8 mouse cellular contexts compared by ENCODE assay signal in the genomic region with DNA sequence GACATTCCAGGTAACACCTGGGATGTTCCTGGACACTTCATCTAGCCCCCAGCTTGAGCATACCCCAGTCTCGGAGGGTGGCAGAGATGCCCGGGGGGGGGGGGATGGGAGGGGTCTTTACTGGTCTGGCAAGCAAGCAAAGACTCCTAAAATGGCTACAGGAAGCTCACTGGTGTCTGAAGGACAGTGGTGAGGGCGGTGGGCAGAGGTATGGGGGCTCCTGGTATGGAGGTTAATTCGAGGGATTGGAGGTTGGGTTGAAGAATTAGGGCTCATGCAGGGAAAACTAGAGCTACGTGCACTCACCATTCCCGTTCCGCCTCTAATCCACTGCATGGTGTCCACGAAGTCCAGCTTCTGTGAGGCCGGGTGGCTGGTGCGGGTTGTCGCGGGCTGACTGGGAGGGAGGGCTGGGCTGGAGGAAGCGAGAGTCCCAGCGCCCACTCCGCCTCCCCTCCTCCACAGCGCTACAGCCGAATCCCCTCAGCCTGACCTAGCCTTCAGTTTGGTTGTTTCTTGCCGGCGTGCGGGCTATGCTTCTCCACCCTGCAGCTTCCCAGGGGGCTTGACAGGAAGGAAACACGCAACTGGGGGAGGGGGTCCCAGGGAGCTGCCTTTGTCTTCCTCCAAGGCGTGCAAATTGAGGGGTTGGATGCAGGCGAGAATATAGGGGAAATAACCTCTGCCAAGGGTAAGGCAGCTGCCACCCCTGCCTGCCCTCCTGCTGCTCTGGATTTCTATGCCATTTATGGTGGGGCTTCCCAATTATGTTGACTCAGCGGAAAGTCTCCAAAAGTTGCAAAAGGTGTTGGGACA. TPM values are rescaled to one million over a fixed set of nuclear protein-coding genes. Genes with fewer than 3 reads are reported as not detected.
A peak's percentile ranks its signal among the peaks of the same experiment; 100 is the strongest.
DNase-seq lines count a peak whose midpoint lies in the region; ATAC-seq lines count a peak whose summit lies in the region.

A gene (minus strand): TSS at position 753 of the 816 bp plus-strand sequence.

- H3K27me3 ChIP-seq in kidney, embryonic 15.5 days: peaks cover 22% of the 10 kb centered on the region
- H3K27me3 ChIP-seq in forebrain, embryonic 14.5 days (replicated peaks; ENCODE audit: control insufficient read depth, insufficient read depth, low read length): no peaks in the 10 kb centered on the region
- peaks cover 25% of the 10 kb centered on the region for H3K27me3 ChIP-seq in hindbrain, embryonic 10.5 days (ENCODE audit: insufficient read depth, poor library complexity, severe bottlenecking)
- peaks cover 17% of the 10 kb centered on the region for H3K27me3 ChIP-seq in limb, embryonic 12.5 days
- no peaks in the 10 kb centered on the region for H3K27me3 ChIP-seq in neural tube, embryonic 11.5 days (ENCODE audit: control insufficient read depth, insufficient read depth, low read length)

- H3K9ac ChIP-seq in kidney, embryonic 15.5 days: peak within 1 kb of the TSS; percentile 38; the same call in 1 of the 2 replicates
- peak within 1 kb of the TSS; percentile 61 for H3K9ac ChIP-seq in forebrain, embryonic 14.5 days (ENCODE audit: low read length)
- peak within 1 kb of the TSS; percentile 45 for H3K9ac ChIP-seq in limb, embryonic 12.5 days (replicated peaks)
- peak within 1 kb of the TSS; percentile 42 for H3K9ac ChIP-seq in neural tube, embryonic 11.5 days (ENCODE audit: low read length)

- H3K4me3 ChIP-seq in kidney, embryonic 15.5 days (replicated peaks): peak within 1 kb of the TSS; percentile 44
- H3K4me3 ChIP-seq in forebrain, embryonic 14.5 days (ENCODE audit: low read depth, low read length): peak within 1 kb of the TSS; percentile 36
- H3K4me3 ChIP-seq in hindbrain, embryonic 10.5 days: peak within 1 kb of the TSS; percentile 51
- H3K4me3 ChIP-seq in limb, embryonic 12.5 days (replicated peaks): peak within 1 kb of the TSS; percentile 42
- peak within 1 kb of the TSS; percentile 27 for H3K4me3 ChIP-seq in neural tube, embryonic 11.5 days (ENCODE audit: low read depth, low read length)

- H3K9me3 ChIP-seq in kidney, embryonic 15.5 days (replicated peaks): no peaks in the 10 kb centered on the region
- no peaks in the 10 kb centered on the region for H3K9me3 ChIP-seq in forebrain, embryonic 14.5 days (replicated peaks; ENCODE audit: control insufficient read depth, low read length)
- no peaks in the 10 kb centered on the region for H3K9me3 ChIP-seq in hindbrain, embryonic 10.5 days
- no peaks in the 10 kb centered on the region for H3K9me3 ChIP-seq in limb, embryonic 12.5 days
- H3K9me3 ChIP-seq in neural tube, embryonic 11.5 days (ENCODE audit: control insufficient read depth, low read length): no peaks in the 10 kb centered on the region

- peak; percentile 91 for ATAC-seq in kidney, embryonic 15.5 days (replicated peaks; ENCODE audit: low FRiP score)
- ATAC-seq in cerebellum, adult (ENCODE audit: insufficient number of reproducible peaks, low FRiP score, low TSS enrichment): peak; percentile 70
- peak; percentile 86 for ATAC-seq in forebrain, embryonic 14.5 days
- peak; percentile 75 for ATAC-seq in limb, embryonic 12.5 days (ENCODE audit: insufficient number of reproducible peaks, insufficient read depth, low FRiP score, low TSS enrichment, low read depth)
- peak; percentile 89 for ATAC-seq in neural tube, embryonic 11.5 days (ENCODE audit: insufficient read depth, low FRiP score, low TSS enrichment)

- H3K36me3 ChIP-seq in kidney, embryonic 15.5 days: no peaks in the 10 kb centered on the region
- H3K36me3 ChIP-seq in forebrain, embryonic 14.5 days (ENCODE audit: control insufficient read depth, insufficient read depth, low read length): no peaks in the 10 kb centered on the region
- H3K36me3 ChIP-seq in hindbrain, embryonic 10.5 days: no peaks in the 10 kb centered on the region
- no peaks in the 10 kb centered on the region for H3K36me3 ChIP-seq in limb, embryonic 12.5 days
- no peaks in the 10 kb centered on the region for H3K36me3 ChIP-seq in neural tube, embryonic 11.5 days (ENCODE audit: control insufficient read depth, insufficient read depth, low read length)

- 0 out of 2 replicates have a peak, but pooled peaks cover 2% of the 10 kb centered on the region for H3K4me1 ChIP-seq in kidney, embryonic 15.5 days
- H3K4me1 ChIP-seq in forebrain, embryonic 14.5 days (ENCODE audit: control insufficient read depth, insufficient read depth, low read length): no peaks in the 10 kb centered on the region
- 0 out of 2 replicates have a peak, but pooled peaks cover 6% of the 10 kb centered on the region for H3K4me1 ChIP-seq in hindbrain, embryonic 10.5 days (replicated peaks)
- H3K4me1 ChIP-seq in limb, embryonic 12.5 days (replicated peaks): no peaks in the 10 kb centered on the region
- H3K4me1 ChIP-seq in neural tube, embryonic 11.5 days (ENCODE audit: control insufficient read depth, insufficient read depth, low read length): no peaks in the 10 kb centered on the region

- 23% methylated on average over 23 of the region's 24 CpGs for WGBS in kidney, embryonic 15.5 days
- WGBS in forebrain, embryonic 14.5 days: 26% methylated on average over 24 of the region's 24 CpGs
- WGBS in hindbrain, embryonic 10.5 days: 18% methylated on average over 24 of the region's 24 CpGs
- WGBS in limb, embryonic 12.5 days: 20% methylated on average over 23 of the region's 24 CpGs
- 22% methylated on average over 22 of the region's 24 CpGs for WGBS in neural tube, embryonic 11.5 days

- peak within 1 kb of the TSS; percentile 71 for H3K4me2 ChIP-seq in kidney, embryonic 15.5 days
- peak within 1 kb of the TSS; percentile 56 for H3K4me2 ChIP-seq in forebrain, embryonic 14.5 days (ENCODE audit: low read length)
- H3K4me2 ChIP-seq in limb, embryonic 12.5 days: peak within 1 kb of the TSS; percentile 58
- peak within 1 kb of the TSS; percentile 50 for H3K4me2 ChIP-seq in neural tube, embryonic 11.5 days (ENCODE audit: low read depth)

- DNase-seq in kidney, adult 8-10 months: no peak
- DNase-seq in forebrain, embryonic 14.5 days (ENCODE audit: low spot score): peak; percentile 37
- DNase-seq in hindbrain, embryonic 10.5 days (ENCODE audit: low spot score): peak; percentile 34
- DNase-seq in neural tube, embryonic 11.5 days (ENCODE audit: low spot score): peak; percentile 53
- DNase-seq in ovary, postnatal 10 days (ENCODE audit: low spot score): no peak

- H3K27ac ChIP-seq in kidney, embryonic 15.5 days: no peak within 1 kb of the TSS
- H3K27ac ChIP-seq in forebrain, embryonic 14.5 days (ENCODE audit: low read depth, low read length): peak within 1 kb of the TSS; percentile 33
- peak within 1 kb of the TSS; percentile 80 for H3K27ac ChIP-seq in hindbrain, embryonic 10.5 days
- H3K27ac ChIP-seq in limb, embryonic 12.5 days: 0 out of 2 replicates have a peak within 1 kb of the TSS, but pooled peaks have one; percentile 17
- no peak within 1 kb of the TSS for H3K27ac ChIP-seq in neural tube, embryonic 11.5 days (ENCODE audit: low read depth, low read length)

RNA-seq across cellular contexts. Expression of the gene that starts here (rescaled TPM):
- 14.7 and 14.9 TPM in 2 replicates for polyA plus RNA-seq in kidney, embryonic 15.5 days (2015; fragmentation: Nextera tagmentation; extraction: Ambion mirVana)
- polyA plus RNA-seq in forebrain, embryonic 14.5 days (2014; fragmentation: Nextera tagmentation; extraction: Ambion mirVana): 30.5 and 36.2 TPM in 2 replicates
- 11.8 and 14.3 TPM in 2 replicates for polyA plus RNA-seq in hindbrain, embryonic 10.5 days (2016; fragmentation: Nextera tagmentation; extraction: Ambion mirVana)
- polyA plus RNA-seq in limb, embryonic 12.5 days (2016; fragmentation: Nextera tagmentation; extraction: Ambion mirVana): 17.0 and 17.1 TPM in 2 replicates
- 11.2 and 14.2 TPM in 2 replicates for polyA plus RNA-seq in neural tube, embryonic 11.5 days (2014; fragmentation: Nextera tagmentation; extraction: Ambion mirVana)

Comparison
In these comparisons a context has a peak if more than half of its experiments do, and no peak if none do; other contexts are left out.
1. H3K27ac ChIP-seq: peak in forebrain, embryonic 14.5 days (single experiment), hindbrain, embryonic 10.5 days (single experiment) and limb, embryonic 12.5 days (single experiment); none in kidney, embryonic 15.5 days (single experiment) and neural tube, embryonic 11.5 days (single experiment).
2. DNase-seq: peak in forebrain, embryonic 14.5 days (single experiment), hindbrain, embryonic 10.5 days (single experiment) and neural tube, embryonic 11.5 days (single experiment); none in kidney, adult 8-10 months (0 of 2) and ovary, postnatal 10 days (single experiment).
3. Peak in every context shown above with its lines, with median percentiles within 50 percentile points of each other: ATAC-seq, H3K4me2 ChIP-seq, H3K4me3 ChIP-seq and H3K9ac ChIP-seq.